Mouse (Mus musculus): ENCODE data around the gene Zic1. TPM values are rescaled to one million over a fixed set of nuclear protein-coding genes. Genes with fewer than 3 reads are reported as not detected.

Zic1 gene
- polyA plus RNA-seq, 1 experiment: not detected

DNA sequence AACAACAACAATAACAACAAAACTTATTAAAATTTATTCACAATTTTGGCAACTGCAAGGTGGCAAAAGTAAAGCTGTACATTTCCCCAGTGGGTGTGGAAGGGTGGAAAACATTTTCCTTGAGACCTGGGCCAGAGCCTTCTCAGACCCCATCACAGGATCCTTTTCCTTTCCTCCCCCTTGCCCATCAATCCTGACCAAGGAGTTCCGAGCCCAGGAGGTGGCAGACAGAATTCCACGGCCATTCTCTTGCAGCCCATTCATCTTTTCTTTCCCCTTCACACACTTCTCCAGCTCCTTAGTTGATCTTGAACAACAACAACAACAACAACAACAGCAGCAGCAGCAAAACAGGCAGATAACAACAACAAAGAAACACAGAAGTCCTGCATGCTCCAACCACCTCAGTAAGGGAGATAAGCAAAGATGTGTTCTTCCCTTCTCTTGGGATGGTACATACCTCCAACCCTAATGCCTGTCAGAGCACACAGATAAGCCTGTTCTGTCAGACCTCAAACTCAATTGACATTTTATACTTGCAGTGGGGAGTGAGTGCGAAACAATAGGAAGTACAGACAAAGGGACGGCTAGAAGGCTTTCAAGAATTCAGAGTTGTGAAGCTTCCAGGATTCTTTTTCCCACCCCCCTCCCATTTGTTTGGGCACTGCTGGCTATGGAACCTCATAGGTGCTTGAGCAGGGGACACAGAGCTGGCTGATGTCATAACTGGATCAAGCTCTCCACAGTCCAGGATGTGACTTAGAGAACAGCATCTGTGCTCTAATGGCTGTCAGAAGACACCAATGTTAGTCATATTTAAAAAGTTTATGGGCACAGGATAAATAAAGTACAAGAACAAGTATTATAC, 19.3 kb upstream of the Zic1 start:
- peaks cover 95% of the 10 kb centered on the region for H3K27me3 ChIP-seq (replicated peaks)
- peaks cover 26% of the 10 kb centered on the region for H3K9me3 ChIP-seq
- no peaks in the 10 kb centered on the region for H3K36me3 ChIP-seq (replicated peaks; ENCODE audit: low read length)
- peaks cover 17% of the 10 kb centered on the region for H3K4me1 ChIP-seq
- TF ChIP-seq GATA1 (IDR thresholded peaks at IDR 0.05; ENCODE audit: borderline replicate concordance, low read length) (no peak), FLI1 (IDR thresholded peaks at IDR 0.05; ENCODE audit: low read length) (no peak)
- no peak overlapping the region for H3K4me3 ChIP-seq (replicated peaks)

GRCm38 (mm10) chr9:91384136-91384500, 18.5 kb upstream of the Zic1 start:
- H3K36me3 ChIP-seq (replicated peaks; ENCODE audit: low read length): no peaks in the 10 kb centered on the region
- H3K9me3 ChIP-seq: peaks cover 28% of the 10 kb centered on the region
- no peak for TF ChIP-seq GATA1 (IDR thresholded peaks at IDR 0.05; ENCODE audit: borderline replicate concordance, low read length)
- TF ChIP-seq FLI1 (IDR thresholded peaks at IDR 0.05; ENCODE audit: low read length): no peak
- peak overlapping the region; percentile 62 for H3K4me3 ChIP-seq (replicated peaks)
- peaks cover 96% of the 10 kb centered on the region for H3K27me3 ChIP-seq (replicated peaks)
- peaks cover 15% of the 10 kb centered on the region for H3K4me1 ChIP-seq

DNA sequence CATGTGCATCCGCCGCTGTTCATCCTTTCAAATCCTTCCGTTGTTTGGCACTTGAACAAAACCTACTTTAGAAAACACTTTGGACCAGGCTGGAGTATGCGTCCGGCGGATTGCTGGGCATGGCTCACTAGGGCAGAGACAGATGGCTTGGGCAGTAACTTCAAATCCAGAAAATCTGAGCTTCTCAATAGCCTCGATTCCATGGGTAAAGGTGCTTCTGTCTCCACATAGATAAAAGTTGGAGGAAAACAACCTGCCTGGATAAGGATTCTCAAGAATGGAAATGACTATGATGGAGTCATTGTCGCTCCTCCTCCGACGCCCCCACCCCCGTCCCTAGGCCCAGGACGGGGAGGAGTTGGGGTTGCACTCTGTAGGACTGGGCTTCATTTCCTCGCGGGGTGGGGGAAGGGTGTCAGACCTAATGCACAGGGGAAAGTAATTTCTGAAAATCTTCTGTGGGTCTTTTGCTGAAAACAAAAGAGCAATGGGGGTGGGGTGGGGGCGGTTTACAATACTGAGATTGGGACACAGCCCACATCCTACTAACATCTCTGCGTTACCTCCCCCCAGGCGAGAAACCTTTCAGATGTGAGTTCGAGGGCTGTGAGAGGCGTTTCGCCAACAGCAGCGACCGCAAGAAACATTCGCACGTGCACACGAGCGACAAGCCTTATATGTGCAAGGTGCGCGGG, 18.0 kb upstream of the Zic1 start:
- Histone ChIP-seq H3K27me3 (replicated peaks) (peaks cover 97% of the 10 kb centered on the region), H3K4me3 (replicated peaks) (peak overlapping the region; percentile 62), H3K36me3 (replicated peaks; ENCODE audit: low read length) (no peaks in the 10 kb centered on the region), H3K4me1 (peaks cover 20% of the 10 kb centered on the region), H3K9me3 (peaks cover 34% of the 10 kb centered on the region)
- TF ChIP-seq FLI1 (IDR thresholded peaks at IDR 0.05; ENCODE audit: low read length) (no peak), GATA1 (IDR thresholded peaks at IDR 0.05; ENCODE audit: borderline replicate concordance, low read length) (no peak)

DNA sequence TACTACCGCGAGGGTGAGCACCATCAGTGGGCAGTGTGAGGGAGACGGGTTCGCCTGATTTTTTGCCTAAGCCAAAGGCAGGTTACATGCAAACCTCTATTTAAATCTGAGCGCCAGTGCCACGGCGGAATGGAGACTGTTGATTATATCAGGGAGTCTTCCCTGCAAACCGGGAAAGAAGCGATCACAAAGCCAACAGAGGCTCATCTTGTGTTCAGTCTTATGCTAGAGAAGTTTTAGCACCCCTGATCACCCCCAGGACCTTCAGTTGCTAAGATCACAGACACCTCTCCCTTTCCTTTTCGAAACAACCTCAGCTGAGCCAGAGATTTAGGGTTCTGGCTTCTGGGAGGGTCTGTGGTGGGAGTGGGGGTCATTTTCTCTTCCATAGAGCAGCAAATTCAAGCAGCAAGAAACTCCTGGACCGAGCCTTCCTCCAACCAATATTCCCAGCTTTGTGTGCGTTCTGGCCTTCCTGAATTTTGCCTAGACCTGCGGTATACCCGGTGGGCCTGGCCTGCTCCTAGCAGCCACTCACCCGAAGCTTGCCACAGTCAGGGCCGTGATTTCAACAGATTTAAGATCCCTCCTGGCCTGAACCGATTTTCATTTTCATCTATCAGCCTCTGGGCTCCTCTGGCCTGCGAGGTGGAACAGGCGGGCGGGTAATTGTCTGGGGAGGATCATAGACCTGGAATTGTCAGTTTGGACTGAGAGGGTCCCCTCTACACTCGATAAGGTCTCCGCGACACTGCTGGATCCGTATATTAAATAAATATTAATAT, 17.1 kb upstream of the Zic1 start:
- no peak for TF ChIP-seq FLI1 (IDR thresholded peaks at IDR 0.05; ENCODE audit: low read length)
- no peak for TF ChIP-seq GATA1 (IDR thresholded peaks at IDR 0.05; ENCODE audit: borderline replicate concordance, low read length)
- peaks cover 37% of the 10 kb centered on the region for H3K9me3 ChIP-seq
- no peak overlapping the region for H3K4me3 ChIP-seq (replicated peaks)
- H3K4me1 ChIP-seq: peaks cover 23% of the 10 kb centered on the region
- peaks cover 98% of the 10 kb centered on the region for H3K27me3 ChIP-seq (replicated peaks)
- no peaks in the 10 kb centered on the region for H3K36me3 ChIP-seq (replicated peaks; ENCODE audit: low read length)

GRCm38 (mm10) chr9:91382111-91382379, 16.4 kb upstream of the Zic1 start:
- TF ChIP-seq GATA1 (IDR thresholded peaks at IDR 0.05; ENCODE audit: borderline replicate concordance, low read length): no peak
- TF ChIP-seq FLI1 (IDR thresholded peaks at IDR 0.05; ENCODE audit: low read length): no peak
- Histone ChIP-seq H3K36me3 (replicated peaks; ENCODE audit: low read length) (no peaks in the 10 kb centered on the region), H3K4me1 (peaks cover 23% of the 10 kb centered on the region), H3K27me3 (replicated peaks) (peaks cover 98% of the 10 kb centered on the region), H3K9me3 (peaks cover 36% of the 10 kb centered on the region), H3K4me3 (replicated peaks) (no peak overlapping the region)

GRCm38 (mm10) chr9:91381284-91382110, 15.9 kb upstream of the Zic1 start:
- H3K9me3 ChIP-seq: peaks cover 40% of the 10 kb centered on the region
- H3K4me3 ChIP-seq (replicated peaks): peak overlapping the region; percentile 88
- H3K4me1 ChIP-seq: peaks cover 23% of the 10 kb centered on the region
- peaks cover 98% of the 10 kb centered on the region for H3K27me3 ChIP-seq (replicated peaks)
- TF ChIP-seq FLI1 (IDR thresholded peaks at IDR 0.05; ENCODE audit: low read length) (no peak), GATA1 (IDR thresholded peaks at IDR 0.05; ENCODE audit: borderline replicate concordance, low read length) (no peak)
- H3K36me3 ChIP-seq (replicated peaks; ENCODE audit: low read length): no peaks in the 10 kb centered on the region

- H3K27me3 ChIP-seq (replicated peaks): peaks cover 96% of the 10 kb centered on the region
- no peaks in the 10 kb centered on the region for H3K36me3 ChIP-seq (replicated peaks; ENCODE audit: low read length)
- no peak overlapping the region for H3K4me3 ChIP-seq (replicated peaks)
- peaks cover 40% of the 10 kb centered on the region for H3K9me3 ChIP-seq
- H3K4me1 ChIP-seq: peaks cover 23% of the 10 kb centered on the region
- TF ChIP-seq FLI1 (IDR thresholded peaks at IDR 0.05; ENCODE audit: low read length) (no peak), GATA1 (IDR thresholded peaks at IDR 0.05; ENCODE audit: borderline replicate concordance, low read length) (no peak)
These were observed 14.9 kb upstream of the Zic1 start for GRCm38 (mm10) chr9:91380458-91380914.

DNA sequence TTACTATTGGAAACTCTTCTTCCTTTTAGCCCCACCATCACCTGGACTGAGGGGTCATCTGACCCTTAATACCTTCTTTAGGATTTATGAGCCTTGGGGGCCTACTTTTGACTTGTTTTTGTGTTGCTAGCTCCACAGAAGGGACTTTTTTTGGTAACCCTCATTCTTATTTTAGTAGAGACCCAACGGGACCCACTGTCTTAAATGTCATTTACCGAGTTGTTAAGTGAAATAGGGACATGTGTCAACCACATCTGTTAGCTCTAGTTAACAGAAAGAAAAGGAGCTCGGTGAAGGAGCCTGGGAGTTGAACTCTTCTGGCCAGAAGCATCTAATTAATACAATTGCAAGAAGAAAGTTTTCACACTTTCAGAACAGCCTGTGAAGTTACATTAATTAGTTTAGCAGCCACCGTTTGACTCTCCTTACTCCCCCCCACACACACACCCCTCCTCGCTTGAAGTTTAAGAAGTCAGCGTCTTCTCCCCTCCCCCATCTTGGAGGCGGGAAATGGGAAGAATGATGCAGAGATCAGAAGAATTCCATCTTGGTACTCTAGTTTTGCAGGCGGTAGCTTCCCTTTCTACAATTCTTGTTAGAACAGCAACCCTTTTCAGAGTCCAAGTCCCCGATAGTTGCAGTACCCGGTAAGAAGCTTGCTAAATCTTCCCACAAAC, 14.3 kb upstream of the Zic1 start:
- Histone ChIP-seq H3K4me1 (peaks cover 23% of the 10 kb centered on the region), H3K36me3 (replicated peaks; ENCODE audit: low read length) (no peaks in the 10 kb centered on the region), H3K9me3 (peaks cover 40% of the 10 kb centered on the region), H3K27me3 (replicated peaks) (peaks cover 94% of the 10 kb centered on the region), H3K4me3 (replicated peaks) (no peak overlapping the region)
- TF ChIP-seq FLI1 (IDR thresholded peaks at IDR 0.05; ENCODE audit: low read length): no peak

- peaks cover 23% of the 10 kb centered on the region for H3K4me1 ChIP-seq
- H3K9me3 ChIP-seq: peaks cover 39% of the 10 kb centered on the region
- peaks cover 93% of the 10 kb centered on the region for H3K27me3 ChIP-seq (replicated peaks)
- no peak overlapping the region for H3K4me3 ChIP-seq (replicated peaks)
- H3K36me3 ChIP-seq (replicated peaks; ENCODE audit: low read length): no peaks in the 10 kb centered on the region
- TF ChIP-seq GATA1 (IDR thresholded peaks at IDR 0.05; ENCODE audit: borderline replicate concordance, low read length) (no peak), FLI1 (IDR thresholded peaks at IDR 0.05; ENCODE audit: low read length) (no peak)
These were observed 13.7 kb upstream of the Zic1 start for GRCm38 (mm10) chr9:91379300-91379635.

All from megakaryocyte, embryonic 14.5 days (primary cell).